Mouse (Mus musculus) right cerebral cortex, postnatal 4 days (tissue): Measurements from ENCODE around the gene Cd200r3.

ENCODE experiments used
- DNase-seq: peaks from one replicate; pipeline ENCODE4 v3.0.0-alpha.2; 2022

Gene Cd200r3

DNA sequence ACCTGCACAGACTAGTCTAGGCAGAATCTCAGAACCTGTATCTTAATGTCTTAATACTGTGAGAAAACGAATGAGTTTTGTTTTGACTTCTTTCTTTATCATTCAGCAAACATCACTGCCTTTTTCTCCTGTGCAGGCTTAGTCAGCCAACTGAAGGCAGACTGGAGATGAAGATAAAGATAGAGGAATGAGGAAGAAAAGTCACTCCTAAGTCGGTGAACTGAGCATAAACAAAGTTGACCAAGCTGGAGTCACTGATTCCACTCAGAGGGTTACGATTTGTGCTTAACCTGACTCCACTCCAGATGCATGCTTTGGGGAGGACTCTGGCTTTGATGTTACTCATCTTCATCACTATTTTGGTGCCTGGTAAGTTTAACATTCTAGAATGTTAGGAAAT is at the start of gene Cd200r3:
Gene Cd200r3, plus strand, starts transcription at position 211 of the 400 bp plus-strand sequence.
- DNase-seq = no peak

GRCm38 (mm10) chr16:44932016-44932415 is 11.5 kb upstream of the Cd200r3 start:
- no peak for DNase-seq

DNA sequence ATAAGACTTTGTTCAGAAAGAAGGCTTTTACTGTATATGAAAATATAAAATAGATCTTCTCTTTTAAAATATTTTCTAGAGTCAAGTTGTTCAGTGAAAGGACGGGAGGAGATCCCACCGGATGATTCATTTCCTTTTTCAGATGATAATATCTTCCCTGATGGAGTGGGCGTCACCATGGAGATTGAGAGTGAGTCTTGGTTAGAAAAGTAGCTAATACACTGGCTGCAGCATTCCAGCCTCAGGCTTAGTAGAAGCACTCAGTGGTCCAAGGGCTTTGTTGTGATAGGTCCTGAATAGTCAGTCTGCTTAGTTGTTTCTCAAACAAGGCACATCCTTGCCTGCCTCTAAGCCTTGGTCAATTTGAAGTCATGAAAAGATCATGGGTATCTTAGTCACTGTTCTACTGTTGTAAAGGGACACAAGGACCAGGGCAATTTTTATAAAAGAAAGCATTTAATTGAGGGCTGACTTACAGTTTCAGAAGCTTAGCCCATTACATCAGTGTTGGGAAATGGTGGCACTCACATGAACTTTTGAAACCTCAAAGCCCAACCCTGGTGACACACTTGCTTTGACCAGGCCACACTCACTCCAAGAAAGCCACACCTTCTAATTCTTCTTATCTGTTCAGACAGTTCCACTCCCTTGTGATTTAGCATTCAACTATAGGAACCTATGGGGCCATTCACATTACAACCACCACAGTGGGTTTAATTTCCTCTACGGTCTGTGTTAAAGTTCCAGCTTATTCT is 8.1 kb downstream of the Cd200r3 start:
- DNase-seq = no peak

GRCm38 (mm10) chr16:44962296-44962695 is 18.8 kb downstream of the Cd200r3 start:
- DNase-seq = no peak

DNA sequence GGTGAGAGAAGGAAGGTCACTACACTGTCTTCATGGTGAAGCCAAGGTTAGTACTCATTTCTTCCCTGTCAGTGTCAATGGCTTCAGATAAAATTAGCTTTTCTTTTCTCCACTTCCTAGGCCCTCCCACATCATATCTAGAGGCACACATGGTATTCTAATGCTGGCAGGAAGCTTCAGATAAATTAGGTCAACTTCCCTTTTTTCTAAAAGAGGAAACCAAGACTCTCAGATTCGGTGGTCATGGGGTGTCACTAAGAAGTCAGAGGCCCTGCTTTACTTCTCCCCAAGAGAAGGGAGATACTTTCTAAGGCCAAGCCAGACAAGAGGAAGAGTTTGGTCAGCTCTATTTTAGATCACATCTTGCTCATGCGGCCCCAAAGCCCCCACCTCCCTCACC is 19.3 kb downstream of the Cd200r3 start:
- no peak for DNase-seq

- no peak for DNase-seq
These were observed 21.3 kb downstream of the Cd200r3 start for GRCm38 (mm10) chr16:44964526-44965374.

DNA sequence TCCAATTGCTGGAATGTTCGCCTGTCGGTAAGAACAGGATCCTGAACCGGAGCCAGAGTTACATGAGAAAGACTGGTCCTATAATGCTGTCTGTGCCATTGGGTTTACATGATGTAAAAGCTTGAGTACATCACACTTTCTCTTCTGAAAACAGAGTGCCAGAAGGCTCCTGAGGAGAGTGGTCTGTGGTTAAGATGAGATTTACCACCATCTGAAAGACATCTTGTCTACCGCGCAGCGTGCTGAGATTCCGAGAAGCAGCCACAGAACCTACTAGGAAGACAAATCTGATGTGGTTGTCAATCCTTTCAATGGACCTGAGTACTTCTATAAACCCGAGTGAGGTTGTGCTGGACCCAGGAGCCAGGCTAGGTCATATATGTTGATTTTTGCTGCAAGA is 21.9 kb downstream of the Cd200r3 start:
- no peak for DNase-seq

- DNase-seq = no peak
These were observed 22.4 kb downstream of the Cd200r3 start for GRCm38 (mm10) chr16:44965890-44966289.

DNA sequence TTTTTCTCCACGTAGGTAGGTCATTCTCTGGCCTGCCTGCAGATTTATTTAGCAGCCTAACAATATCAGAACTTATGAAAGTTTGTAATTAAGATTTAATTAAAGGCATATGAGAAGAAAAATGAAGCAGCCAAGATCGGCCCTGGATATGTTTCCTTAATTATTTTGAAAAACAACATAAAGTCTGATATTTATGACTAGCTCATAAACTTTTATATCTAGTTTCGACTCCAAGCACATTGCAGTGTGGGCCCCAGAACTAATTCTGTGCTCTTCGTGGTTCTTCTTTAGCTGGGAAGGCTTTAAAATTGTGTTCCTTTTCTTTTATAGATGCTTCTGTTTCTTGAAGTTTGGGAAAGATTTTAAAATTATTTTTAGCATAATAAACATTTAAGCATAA is 23.4 kb downstream of the Cd200r3 start:
- DNase-seq = no peak

DNA sequence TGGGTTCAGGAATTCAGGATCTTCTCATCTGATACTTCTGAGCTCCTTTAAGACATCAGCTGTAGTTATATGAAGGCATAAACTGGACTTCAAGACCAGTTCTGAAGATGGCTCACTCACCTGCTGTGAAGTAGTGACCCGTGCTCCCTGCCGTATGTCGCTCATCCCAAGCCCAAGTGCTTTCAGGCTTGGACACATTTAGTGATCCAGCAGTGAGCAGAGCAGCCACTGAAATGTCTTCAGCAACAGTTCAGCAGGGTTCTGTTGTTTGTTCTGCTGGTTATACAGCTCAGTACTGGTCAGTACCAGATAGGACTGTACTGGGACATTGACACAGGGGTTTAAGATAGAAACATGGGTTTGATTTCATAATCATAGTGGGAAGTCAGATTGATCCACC is 24.6 kb downstream of the Cd200r3 start:
- no peak for DNase-seq

DNA sequence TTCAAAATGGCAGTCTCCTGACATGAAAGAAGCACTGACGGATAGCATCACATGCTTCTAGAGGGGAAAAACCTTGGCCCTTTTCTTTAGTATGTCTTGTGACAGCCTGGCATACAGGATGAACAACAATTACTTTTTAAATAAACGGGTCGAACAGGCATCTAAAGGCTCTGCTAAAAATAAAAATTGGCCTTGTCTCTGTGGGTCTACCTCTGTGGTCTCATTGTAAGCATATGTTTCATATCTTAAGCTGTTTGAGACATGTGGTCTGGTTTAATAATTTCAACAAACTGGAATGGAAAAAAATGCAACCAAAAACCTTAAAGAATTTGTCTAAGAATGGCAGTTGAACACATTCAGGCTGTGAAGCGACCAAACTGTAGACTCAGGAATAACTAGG is 27.4 kb downstream of the Cd200r3 start:
- DNase-seq = no peak

DNA sequence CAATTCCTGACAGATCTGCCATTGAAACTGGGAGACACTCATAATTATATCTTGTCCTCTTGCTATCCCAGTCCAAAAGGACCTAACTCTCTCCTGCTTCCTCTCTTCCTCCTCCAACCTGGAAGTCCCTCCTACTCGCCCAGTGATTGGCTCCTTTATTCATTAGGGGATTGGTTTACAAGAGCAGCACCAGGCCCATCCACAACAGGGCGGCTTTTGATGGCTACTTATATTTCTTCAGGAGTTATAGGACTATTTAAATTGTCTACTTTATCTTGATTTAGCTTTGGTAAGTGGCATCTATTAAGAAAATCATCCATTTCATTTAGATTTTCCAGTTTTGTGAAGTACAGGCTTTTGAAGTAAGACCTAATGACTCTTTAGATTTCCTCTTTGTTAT is 30.6 kb downstream of the Cd200r3 start:
- DNase-seq = no peak

- no peak for DNase-seq
These were observed 32.6 kb downstream of the Cd200r3 start for GRCm38 (mm10) chr16:44976081-44976480.

- no peak for DNase-seq
These were observed 33.6 kb downstream of the Cd200r3 start for GRCm38 (mm10) chr16:44976892-44977633.

DNA sequence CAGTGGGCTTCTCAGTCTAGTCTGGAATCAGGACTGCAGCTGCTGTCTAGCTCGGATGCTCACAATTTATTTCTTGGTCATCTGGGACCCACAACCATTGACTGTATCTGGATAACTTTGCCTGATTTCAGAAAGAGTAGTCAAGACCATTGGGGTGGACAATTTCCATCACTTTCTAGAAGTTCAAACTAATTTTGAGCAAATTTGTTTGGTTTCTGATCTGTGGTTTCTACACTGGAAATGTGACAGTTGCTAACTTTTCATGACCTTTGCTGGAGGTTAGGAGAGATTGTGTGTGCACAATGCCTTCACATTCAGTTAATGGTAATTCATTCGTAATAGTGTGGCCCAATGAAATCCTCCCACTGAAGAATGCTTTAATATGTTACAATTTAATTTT is 34.7 kb downstream of the Cd200r3 start:
- DNase-seq = no peak

DNA sequence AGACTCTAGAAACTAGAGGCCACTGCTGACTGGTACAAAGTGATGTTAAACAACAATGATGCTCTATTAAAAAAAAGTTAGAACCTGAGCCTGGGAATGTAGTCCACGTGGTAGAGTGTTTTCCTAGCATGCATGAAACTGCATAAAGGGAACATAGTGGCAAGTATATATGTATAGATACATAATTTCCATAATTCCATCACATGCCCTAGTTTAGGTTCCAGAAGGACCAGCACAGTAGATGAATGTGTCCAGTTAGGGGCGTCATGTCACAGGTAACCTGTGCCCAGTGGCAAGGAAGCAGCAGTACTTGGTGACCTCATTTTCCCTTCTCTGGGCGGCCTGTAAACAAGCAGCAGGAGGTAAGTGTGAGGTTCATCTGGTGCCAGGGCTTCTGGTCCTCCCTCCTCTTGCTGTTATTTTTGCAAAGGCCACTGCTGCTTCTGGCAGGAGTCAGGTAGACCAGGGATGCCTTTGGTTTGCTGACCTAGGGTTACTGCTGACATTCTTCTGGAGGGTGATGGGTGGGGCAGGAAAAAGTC is 35.9 kb downstream of the Cd200r3 start:
- no peak for DNase-seq

GRCm38 (mm10) chr16:44982972-44983371 is 39.5 kb downstream of the Cd200r3 start:
- DNase-seq = no peak

GRCm38 (mm10) chr16:44983379-44984060 is 40.0 kb downstream of the Cd200r3 start:
- no peak for DNase-seq

- DNase-seq = no peak
These were observed 40.6 kb downstream of the Cd200r3 start for GRCm38 (mm10) chr16:44984111-44984510.

DNA sequence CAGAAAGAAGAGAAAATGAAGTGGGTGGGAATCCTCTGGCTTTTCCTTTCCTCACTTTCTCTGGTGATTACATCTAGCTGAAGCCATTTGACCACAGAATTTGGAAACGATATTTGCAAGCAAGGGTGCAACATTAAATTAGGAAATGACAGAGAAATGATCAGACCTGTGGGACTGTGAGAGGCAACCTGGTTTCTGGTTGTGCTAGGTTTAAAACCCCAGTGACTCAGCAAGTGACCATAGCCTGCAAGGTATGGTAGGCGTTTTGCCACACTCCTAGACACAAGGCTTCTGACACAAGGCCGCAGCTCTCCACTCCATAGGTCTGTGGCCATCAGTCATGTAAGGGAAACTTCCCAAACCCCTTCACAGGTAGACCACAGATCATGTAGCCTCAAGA is 41.4 kb downstream of the Cd200r3 start:
- DNase-seq = no peak

DNA sequence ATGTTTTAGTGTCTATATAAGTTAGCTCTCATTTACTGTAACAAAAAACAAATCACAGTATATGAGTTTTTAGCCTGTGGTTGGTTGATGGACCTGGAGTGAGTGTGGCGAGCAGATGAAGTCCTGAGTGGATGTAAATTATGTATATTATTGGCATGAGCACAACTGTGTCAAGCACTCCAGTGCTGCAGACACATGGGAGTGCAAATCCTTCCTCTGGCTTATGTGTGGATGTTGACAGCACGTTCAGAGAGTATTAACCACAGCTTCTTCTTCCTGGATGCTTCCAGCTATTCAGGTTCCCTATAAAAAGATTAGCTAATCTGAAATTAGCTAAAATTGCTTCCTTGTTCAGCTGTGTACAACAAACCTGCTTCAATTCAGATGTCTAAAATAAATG is 42.6 kb downstream of the Cd200r3 start:
- no peak for DNase-seq

DNA sequence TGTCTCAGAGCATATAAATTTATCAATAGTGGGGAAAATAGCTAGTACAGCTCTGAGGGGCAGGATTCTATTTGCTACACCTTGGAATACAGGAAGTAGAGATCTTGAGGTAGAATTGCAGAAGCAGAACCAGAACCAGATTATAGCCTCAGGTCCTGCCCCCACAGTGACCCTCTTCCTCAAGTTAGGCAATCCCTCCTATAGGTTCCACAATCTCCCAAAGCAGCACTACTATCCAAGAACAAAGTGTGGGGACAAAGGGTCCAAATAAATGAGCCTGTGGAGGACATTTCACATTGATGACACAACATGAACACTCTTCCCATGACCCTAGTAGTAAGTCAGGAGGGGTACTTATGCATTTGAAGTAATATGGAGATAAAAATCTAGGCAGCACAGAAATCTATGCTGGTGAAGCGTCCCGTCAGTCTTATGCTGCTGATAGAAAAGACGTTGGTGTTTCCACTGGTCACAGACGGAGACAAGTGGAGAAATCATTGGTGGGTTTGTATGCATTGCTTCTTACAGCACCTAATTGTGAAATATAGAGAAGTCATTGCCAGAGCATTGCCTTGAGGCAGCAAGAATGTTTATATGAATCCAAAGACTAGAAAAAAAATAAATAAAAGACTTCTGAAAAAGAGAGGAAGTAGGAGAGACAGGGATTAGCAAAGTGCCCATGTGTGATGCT is 45.3 kb downstream of the Cd200r3 start:
- no peak for DNase-seq
